Mouse (Mus musculus) heart, embryonic 14.5 days (tissue): ENCODE measurements around the gene Max. TPM values are rescaled to one million over a fixed set of nuclear protein-coding genes. Genes with fewer than 3 reads are reported as not detected.

Experiments used
- ATAC-seq: fragments of 200-750 bp; cut with Nextera tagmentation; 2 replicates; pipeline ENCODE4 v1.8.0; 2017; ENCODE audit warnings: low read depth, moderate TSS enrichment; ENCODE audit not compliant: insufficient number of reproducible peaks, insufficient read depth, low FRiP score
- H3K27ac ChIP-seq, 2 experiments: fragments of 200-500 bp in 1 of 2; fragments of 300-500 bp in 1 of 2; sonication (generic) in 1 of 2; replicated peaks in 1 of 2; 2 replicates each; pipeline ENCODE4 v1.5.1; 2012 to 2014; ENCODE audit warnings: low read depth in 2 of 2, low read length in 2 of 2, control low read depth in 1 of 2, mild to moderate bottlenecking in 1 of 2, mixed read lengths in 1 of 2; ENCODE audit not compliant: control insufficient read depth in 1 of 2, insufficient read depth in 1 of 2
- H3K27me3 ChIP-seq: fragments of 300-500 bp; sonication (generic); 2 replicates; pipeline ENCODE4 v1.6.1; 2014; ENCODE audit warnings: mild to moderate bottlenecking, low read length, control low read depth; ENCODE audit not compliant: control insufficient read depth, insufficient read depth
- H3K36me3 ChIP-seq: fragments of 300-500 bp; sonication (generic); 2 replicates; pipeline ENCODE4 v1.6.1; 2014; ENCODE audit warnings: mild to moderate bottlenecking, control low read depth, low read length, mixed read lengths; ENCODE audit not compliant: control insufficient read depth, insufficient read depth
- H3K4me1 ChIP-seq, 2 experiments: fragments of 200-500 bp in 1 of 2; fragments of 300-500 bp in 1 of 2; sonication (generic) in 1 of 2; 2 replicates each; pipeline ENCODE4 v1.6.1; 2012 to 2014; ENCODE audit warnings: low read length in 2 of 2, control low read depth in 1 of 2, mixed read lengths in 1 of 2; ENCODE audit not compliant: control insufficient read depth in 2 of 2, insufficient read depth in 2 of 2
- H3K4me2 ChIP-seq: fragments of 300-500 bp; sonication (generic); 2 replicates; pipeline ENCODE4 v1.6.1; 2014; ENCODE audit warnings: mild to moderate bottlenecking, low read length
- H3K4me3 ChIP-seq, 2 experiments: fragments of 200-500 bp in 1 of 2; fragments of 300-500 bp in 1 of 2; sonication (generic) in 1 of 2; 2 replicates each; pipeline ENCODE4 v1.5.1; 2012 to 2014; ENCODE audit warnings: low read length in 2 of 2, mild to moderate bottlenecking in 2 of 2, control low read depth in 1 of 2, low read depth in 1 of 2, moderate library complexity in 1 of 2; ENCODE audit not compliant: control insufficient read depth in 1 of 2, insufficient read depth in 1 of 2
- H3K9ac ChIP-seq: fragments of 300-500 bp; sonication (generic); 2 replicates; pipeline ENCODE4 v1.6.1; 2014; ENCODE audit warnings: mild to moderate bottlenecking, low read length
- H3K9me3 ChIP-seq: fragments of 300-500 bp; sonication (generic); 2 replicates; pipeline ENCODE4 v1.6.1; 2016; ENCODE audit warnings: low read length, control low read depth; ENCODE audit not compliant: control insufficient read depth
- WGBS: fragments of 180-500 bp; shearing (Covaris S2); extraction: QIAGEN DNeasy Blood & Tissue Kit; methylation state at CpG from one replicate; pipeline ENCODE4 v1.1.7; 2014; 5-methylcytosine and 5-hydroxymethylcytosine counted together
- polyA plus RNA-seq: library from polyadenylated mRNA; unstranded; fragments of >200 nt; fragmentation: Nextera tagmentation; extraction: Ambion mirVana; gene quantifications from 2 replicates; pipeline ENCODE4 v1.2.1, GENCODE M21; 2014

Gene Max
- polyA plus RNA-seq, 1 experiment from 2014 or later: 21.7 TPM

GRCm38 (mm10) chr12:76953750-76954363, 8.1 kb downstream of the Max start:
- peaks cover 77% of the 10 kb centered on the region for H3K36me3 ChIP-seq
- ATAC-seq: no peak
- no peaks in the 10 kb centered on the region for H3K9me3 ChIP-seq
- H3K4me1 ChIP-seq: peaks cover 0 to 8% of the 10 kb centered on the region in 2 experiments; a peak in 2 of 4 replicates
- no peak overlapping the region for H3K9ac ChIP-seq
- 84% methylated on average over 2 of the region's 2 CpGs for WGBS
- H3K27ac ChIP-seq: no peak overlapping the region
- H3K4me3 ChIP-seq: no peak overlapping the region
- no peaks in the 10 kb centered on the region for H3K27me3 ChIP-seq
- no peak overlapping the region for H3K4me2 ChIP-seq

GRCm38 (mm10) chr12:76950330-76950729, 11.7 kb downstream of the Max start:
- no peak overlapping the region for H3K4me3 ChIP-seq
- peaks cover 92% of the 10 kb centered on the region for H3K36me3 ChIP-seq
- H3K4me2 ChIP-seq: no peak overlapping the region
- H3K27me3 ChIP-seq: no peaks in the 10 kb centered on the region
- no peak for ATAC-seq
- H3K9me3 ChIP-seq: no peaks in the 10 kb centered on the region
- no peak overlapping the region for H3K9ac ChIP-seq
- no peak overlapping the region for H3K27ac ChIP-seq
- 79% methylated on average over 5 of the region's 5 CpGs for WGBS
- peaks cover 0 to 7% of the 10 kb centered on the region in 2 experiments; a peak in 2 of 4 replicates for H3K4me1 ChIP-seq

- Histone ChIP-seq H3K27ac (no peak overlapping the region), H3K27me3 (no peaks in the 10 kb centered on the region), H3K4me2 (no peak overlapping the region), H3K36me3 (peaks cover 96% of the 10 kb centered on the region), H3K4me1 (peaks cover 0 to 6% of the 10 kb centered on the region in 2 experiments; a peak in 1 of 4 replicates), H3K4me3 (no peak overlapping the region), H3K9ac (no peak overlapping the region), H3K9me3 (no peaks in the 10 kb centered on the region)
- WGBS: 28% methylated on average over 3 of the region's 3 CpGs
- no peak for ATAC-seq
Measured at GRCm38 (mm10) chr12:76948781-76949180, 13.2 kb downstream of the Max start.

GRCm38 (mm10) chr12:76948185-76948584, 13.8 kb downstream of the Max start:
- Histone ChIP-seq H3K4me3 (no peak overlapping the region), H3K4me2 (no peak overlapping the region), H3K27ac (no peak overlapping the region), H3K9me3 (no peaks in the 10 kb centered on the region), H3K36me3 (peaks cover 95% of the 10 kb centered on the region), H3K9ac (no peak overlapping the region), H3K4me1 (peaks cover 0 to 6% of the 10 kb centered on the region in 2 experiments; a peak in 1 of 4 replicates), H3K27me3 (no peaks in the 10 kb centered on the region)
- WGBS: 73% methylated on average over 2 of the region's 2 CpGs
- no peak for ATAC-seq

GRCm38 (mm10) chr12:76947487-76947886, 14.5 kb downstream of the Max start:
- Histone ChIP-seq H3K4me2 (no peak overlapping the region), H3K9ac (no peak overlapping the region), H3K4me1 (peaks cover 0 to 6% of the 10 kb centered on the region in 2 experiments; a peak in 1 of 4 replicates), H3K4me3 (no peak overlapping the region), H3K27ac (no peak overlapping the region), H3K27me3 (no peaks in the 10 kb centered on the region), H3K9me3 (no peaks in the 10 kb centered on the region), H3K36me3 (peaks cover 91% of the 10 kb centered on the region)
- 89% methylated on average over 3 of the region's 3 CpGs for WGBS
- ATAC-seq: no peak

- H3K4me2 ChIP-seq: no peak overlapping the region
- 89% methylated on average over 6 of the region's 6 CpGs for WGBS
- H3K4me1 ChIP-seq: peaks cover 7 to 10% of the 10 kb centered on the region in 2 experiments; a peak in 3 of 4 replicates
- no peak overlapping the region for H3K9ac ChIP-seq
- ATAC-seq: no peak
- H3K9me3 ChIP-seq: no peaks in the 10 kb centered on the region
- no peak overlapping the region for H3K4me3 ChIP-seq
- H3K27me3 ChIP-seq: no peaks in the 10 kb centered on the region
- peaks cover 84% of the 10 kb centered on the region for H3K36me3 ChIP-seq
- no peak overlapping the region for H3K27ac ChIP-seq
Measured at GRCm38 (mm10) chr12:76943466-76943865, 18.5 kb downstream of the Max start.

GRCm38 (mm10) chr12:76943046-76943445, 19.0 kb downstream of the Max start:
- ATAC-seq: no peak
- Histone ChIP-seq H3K4me2 (no peak overlapping the region), H3K4me1 (peaks cover 7 to 10% of the 10 kb centered on the region in 2 experiments; a peak in 3 of 4 replicates), H3K27me3 (no peaks in the 10 kb centered on the region), H3K27ac (no peak overlapping the region), H3K36me3 (peaks cover 84% of the 10 kb centered on the region), H3K9ac (no peak overlapping the region), H3K9me3 (no peaks in the 10 kb centered on the region), H3K4me3 (no peak overlapping the region)
- WGBS: 84% methylated on average over 3 of the region's 3 CpGs

GRCm38 (mm10) chr12:76942476-76942875, 19.5 kb downstream of the Max start:
- 80% methylated on average over 2 of the region's 2 CpGs for WGBS
- Histone ChIP-seq H3K4me1 (peaks cover 7 to 10% of the 10 kb centered on the region in 2 experiments; a peak in 3 of 4 replicates), H3K4me2 (no peak overlapping the region), H3K9me3 (no peaks in the 10 kb centered on the region), H3K27ac (no peak overlapping the region), H3K27me3 (no peaks in the 10 kb centered on the region), H3K36me3 (peaks cover 84% of the 10 kb centered on the region), H3K4me3 (no peak overlapping the region), H3K9ac (no peak overlapping the region)
- ATAC-seq: no peak
